Mouse (Mus musculus): ENCODE measurements around the gene Gucy1b1. TPM values are rescaled to one million over a fixed set of nuclear protein-coding genes. Genes with fewer than 3 reads are reported as not detected.

The Gucy1b1 gene
- total RNA-seq (2021) = 10 to 100 TPM in 1 of 2 experiments, 1 to 10 TPM in 1; 7.8 to 12.3 TPM
- polyA plus RNA-seq (2012; rRNA removed) = 1.0 and 1.3 TPM in 2 replicates
- long read RNA-seq, partial matches to known transcripts = 1 of 4 reads
- long read RNA-seq, other reads (novel, unspliced or antisense) = 0 of 4 reads

DNA sequence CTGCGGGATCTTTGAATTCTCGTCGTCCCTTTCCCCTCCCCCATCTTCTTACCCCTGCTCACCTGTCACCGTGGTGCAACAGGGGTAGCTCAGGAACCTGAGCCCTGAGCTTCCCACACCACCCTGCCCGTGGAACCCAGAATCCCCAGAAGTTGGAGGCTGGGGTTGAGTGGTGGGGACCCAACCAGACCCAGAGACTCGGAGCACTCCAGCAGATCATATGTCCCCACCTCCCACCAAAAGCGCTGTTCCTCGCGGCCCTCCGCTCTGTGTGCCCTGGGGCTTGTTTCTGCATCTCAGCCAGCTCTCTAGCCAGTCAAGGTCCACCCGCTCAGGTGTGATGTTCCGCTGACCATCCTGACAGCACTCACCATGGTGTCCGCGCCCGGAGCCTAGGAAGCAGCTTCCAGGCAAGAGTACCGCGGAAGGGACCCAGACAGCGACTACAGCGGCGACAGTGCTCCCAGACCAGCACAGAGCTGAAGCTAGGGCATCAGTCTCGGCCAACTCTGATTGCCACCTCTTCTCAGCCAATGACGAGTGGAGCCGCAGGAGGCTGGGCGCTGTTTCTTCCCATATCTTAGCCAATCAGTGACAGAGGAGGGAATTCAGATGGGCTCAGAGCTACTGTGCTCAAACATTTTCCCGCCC is at the start of gene Gucy1b1:
Gene Gucy1b1, minus strand, starts transcription at position 489 of the 651 bp plus-strand sequence.
- DNase-seq = peak; percentile 66

DNA sequence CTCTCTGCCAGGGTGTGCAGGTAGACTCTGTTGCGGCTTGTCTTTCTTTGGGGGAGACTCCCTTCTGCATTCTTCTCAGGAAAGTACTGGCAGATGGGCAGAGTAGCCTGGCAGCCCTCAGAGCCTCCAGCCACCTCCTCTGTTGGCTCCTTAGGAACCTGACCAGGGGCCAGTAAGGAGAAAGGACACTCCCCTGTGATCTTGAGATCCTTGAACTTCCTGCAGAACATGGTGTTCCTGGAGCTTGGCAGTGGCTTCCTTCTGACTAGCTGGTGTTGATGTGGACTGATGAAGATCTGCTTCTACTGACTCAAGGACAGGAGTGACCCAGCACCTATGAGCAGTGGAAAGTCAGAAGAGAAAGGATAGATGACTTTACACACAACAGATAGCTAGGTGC is 44.4 kb upstream of the Gucy1b1 start:
- DNase-seq = no peak

DNA sequence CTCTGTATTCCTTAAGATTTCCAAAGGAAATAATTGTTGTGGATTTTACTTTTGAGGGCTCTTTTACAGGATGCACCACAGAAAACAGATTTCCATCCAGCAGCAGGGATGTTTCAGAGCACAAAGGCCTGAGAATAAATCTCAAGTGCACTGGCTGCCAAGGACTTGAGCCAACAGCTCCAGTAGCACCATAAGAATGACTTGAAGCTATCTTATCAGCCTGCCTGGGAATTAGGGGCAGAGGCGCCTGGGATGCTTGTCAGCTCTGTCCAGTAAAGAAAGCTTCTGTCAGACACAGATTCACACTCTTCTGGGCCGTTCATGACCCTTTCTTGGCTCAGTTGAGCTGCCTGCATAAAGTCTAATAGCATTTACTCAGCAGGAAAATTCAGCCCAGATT is 38.0 kb upstream of the Gucy1b1 start:
- peak; percentile 10 for DNase-seq

DNA sequence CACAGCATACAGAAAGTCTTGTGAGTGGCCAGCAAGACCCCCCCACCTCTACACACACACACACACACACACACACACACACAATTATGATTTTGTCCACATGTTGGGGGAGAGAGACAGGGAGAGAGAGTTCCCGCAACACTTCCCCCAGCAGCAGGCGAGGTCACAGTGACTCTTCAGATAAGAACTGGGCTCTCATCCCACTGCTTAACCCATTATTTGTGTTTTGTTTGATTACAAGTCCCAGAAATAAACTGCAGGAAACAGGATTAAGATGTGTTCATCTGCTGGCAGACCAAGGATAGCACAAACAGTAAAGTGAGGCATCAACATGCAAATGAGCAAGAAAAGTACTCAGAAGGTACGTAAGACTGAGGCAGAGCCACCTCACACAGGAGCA is 37.5 kb upstream of the Gucy1b1 start:
- peak; percentile 25 for DNase-seq

DNA sequence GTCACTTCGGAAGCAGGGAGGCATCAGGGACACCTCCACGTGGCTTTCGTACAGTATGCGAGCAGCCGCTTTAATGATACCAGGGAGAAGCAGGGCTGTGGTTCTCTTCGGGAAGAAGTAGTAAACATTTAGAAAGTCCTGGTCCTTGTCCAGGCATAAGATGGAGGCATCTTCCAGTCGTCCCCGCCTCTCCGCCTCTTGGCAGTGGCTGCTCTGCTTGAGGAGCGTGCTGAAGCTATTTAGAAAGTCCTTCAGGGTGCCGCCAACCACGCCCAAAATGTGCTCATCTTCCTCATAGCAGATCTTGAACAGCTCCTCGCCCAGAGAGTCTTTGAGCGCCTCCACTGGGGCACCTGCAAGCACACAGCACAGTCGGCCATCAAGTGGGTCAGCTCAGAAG is 34.5 kb upstream of the Gucy1b1 start:
- DNase-seq = no peak

DNA sequence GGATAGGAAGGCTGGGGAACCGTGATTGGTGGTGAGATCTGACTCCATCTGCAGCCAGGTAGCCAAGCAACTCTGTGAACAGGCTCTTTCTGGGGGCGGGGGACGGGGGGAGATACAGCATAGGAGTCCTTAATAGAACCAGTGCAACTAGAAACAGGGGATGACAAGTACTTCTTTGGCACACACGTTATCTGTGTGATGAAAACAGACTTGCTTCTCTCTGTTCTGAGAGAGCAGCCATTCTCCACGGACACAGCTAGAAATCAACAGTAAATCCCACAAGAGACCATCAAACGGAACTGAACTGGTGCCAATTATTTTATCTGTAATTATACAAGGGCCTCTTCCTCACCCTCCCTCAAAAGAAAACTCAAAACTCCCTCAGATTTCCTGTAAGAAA is 29.7 kb upstream of the Gucy1b1 start:
- no peak for DNase-seq

DNA sequence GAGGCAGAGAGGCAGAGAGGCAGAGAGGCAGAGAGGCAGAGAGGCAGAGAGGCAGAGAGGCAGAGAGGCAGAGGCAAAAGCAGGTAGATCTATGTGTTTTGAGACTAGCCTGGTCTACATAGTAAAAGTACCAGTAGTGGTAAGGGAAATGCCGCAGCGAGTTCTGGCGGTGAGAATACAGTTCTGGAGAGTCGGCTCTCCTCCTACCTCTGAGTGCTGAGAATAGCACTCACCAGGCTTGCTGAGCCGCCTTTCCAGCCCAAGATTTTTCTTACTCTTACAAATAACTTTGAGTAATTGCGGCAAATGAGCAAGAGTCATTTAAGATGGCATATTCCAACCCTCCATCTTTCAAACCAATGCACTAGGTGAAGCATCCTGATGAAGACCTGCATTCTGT is 24.6 kb upstream of the Gucy1b1 start:
- no peak for DNase-seq

DNA sequence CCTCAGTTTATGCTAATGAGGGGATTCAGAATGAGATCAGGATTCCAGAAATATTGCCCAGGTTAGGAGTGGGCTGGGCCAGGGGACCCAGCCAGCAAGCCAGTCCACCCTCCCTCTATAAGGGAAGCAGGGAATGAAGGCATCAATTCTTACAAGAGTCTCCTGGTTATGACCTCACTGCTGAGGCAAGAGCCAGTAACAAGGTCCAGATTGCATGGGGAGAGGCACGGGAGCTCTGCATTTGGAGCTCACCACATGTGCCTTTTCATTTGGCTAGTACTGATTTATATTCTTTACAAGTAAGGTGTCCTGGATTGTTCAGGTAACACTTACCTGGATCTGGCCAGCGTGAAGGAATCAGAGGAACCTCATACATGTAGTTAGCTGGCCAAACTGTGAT is 22.3 kb upstream of the Gucy1b1 start:
- no peak for DNase-seq

DNA sequence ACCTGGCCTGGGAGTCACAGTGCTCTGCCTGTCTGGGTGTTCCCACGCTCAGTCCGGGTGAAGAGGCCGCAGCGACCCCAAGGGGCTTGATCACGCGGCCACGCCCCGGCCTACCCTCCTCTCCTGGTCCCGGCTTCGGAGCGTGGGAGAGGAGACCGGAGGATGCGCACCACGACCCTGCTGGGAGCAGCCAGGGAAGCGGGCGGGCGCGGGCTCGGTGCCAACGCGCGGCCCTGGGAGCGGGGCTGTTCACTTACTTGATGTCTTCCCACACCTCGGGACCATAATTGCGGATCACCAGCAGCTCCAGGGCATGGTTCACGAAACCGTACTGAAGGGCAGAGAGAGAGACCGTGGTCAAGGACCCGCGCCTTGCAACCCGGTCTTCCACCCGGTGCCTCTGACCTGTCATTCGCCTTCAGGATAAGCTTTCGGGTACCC is 728 bp downstream of the Gucy1b1 start:
- DNase-seq = peak; percentile 47

DNA sequence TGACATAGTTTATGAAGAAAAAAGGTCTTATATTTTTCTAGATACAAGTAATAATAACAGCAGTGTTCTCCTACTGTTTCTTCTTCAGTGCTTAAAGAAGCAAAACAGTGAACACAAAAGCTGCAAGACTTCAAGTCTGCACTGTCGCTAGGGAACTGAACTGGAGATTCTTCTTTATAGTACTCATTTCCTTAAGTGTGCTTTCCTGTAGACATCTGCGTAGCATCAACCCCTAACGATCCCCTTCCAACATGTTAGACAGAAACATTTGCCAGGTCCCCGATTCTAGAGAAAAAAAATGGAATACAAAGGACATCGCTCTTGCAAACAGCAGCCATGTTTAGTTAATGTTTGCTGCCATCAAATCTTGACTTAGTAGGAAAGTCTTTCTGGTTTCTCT is 6.7 kb downstream of the Gucy1b1 start:
- DNase-seq = no peak

DNA sequence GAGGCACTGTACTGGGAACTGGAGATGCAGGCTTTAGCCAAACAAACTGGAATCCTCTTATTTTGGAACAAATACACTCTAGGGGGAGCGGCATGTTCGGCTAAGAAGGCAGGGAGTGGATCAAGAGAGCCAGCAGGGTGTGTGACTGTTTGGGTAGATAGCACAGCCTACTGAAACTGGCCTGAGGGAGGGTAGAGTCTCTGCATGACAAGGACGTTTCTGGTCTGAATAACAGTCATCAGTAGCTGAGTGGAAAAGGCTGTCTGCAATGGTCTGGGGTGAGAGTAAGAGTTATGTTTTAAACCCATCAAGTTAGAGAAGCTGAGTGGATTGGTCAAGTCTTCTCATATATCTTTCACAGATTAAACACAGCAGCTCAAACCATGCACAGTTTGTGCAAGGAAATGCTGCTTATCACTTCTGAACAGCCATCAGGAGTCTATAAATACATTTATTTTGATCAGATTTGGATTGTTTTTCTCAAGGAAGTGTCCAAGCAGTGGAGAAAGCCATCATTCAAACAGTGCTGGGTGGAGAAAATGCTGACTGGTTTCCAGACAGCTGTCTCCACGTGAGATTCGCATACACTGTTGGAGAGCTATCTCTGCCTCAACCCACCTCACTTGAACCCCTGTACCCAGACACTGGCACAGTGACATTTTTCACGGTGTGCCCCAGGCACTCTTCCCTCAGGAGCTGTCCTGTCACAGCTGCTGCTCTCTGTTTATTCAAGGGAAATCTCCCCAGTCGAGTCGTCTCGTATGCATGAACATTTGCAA is 12.9 kb downstream of the Gucy1b1 start:
- no peak for DNase-seq

DNA sequence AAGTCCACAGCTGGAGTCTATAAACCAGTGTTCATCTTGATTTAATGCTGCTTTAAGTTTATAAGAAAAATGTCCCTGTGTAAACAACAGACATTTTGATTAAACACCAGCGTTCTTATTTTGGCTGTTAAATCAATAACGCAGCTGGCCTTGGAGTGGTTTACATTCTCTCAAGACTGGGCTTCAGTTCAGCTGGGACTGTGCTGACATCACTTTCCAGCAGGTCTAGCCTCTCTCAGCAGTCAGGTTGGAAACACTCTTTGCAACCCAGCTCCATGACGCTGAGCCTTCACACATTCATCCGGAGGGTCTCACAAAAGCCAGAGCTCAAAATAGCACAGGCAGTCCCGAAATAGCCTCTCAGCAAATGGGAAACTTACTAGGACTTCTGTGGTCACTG is 17.3 kb downstream of the Gucy1b1 start:
- no peak for DNase-seq

DNA sequence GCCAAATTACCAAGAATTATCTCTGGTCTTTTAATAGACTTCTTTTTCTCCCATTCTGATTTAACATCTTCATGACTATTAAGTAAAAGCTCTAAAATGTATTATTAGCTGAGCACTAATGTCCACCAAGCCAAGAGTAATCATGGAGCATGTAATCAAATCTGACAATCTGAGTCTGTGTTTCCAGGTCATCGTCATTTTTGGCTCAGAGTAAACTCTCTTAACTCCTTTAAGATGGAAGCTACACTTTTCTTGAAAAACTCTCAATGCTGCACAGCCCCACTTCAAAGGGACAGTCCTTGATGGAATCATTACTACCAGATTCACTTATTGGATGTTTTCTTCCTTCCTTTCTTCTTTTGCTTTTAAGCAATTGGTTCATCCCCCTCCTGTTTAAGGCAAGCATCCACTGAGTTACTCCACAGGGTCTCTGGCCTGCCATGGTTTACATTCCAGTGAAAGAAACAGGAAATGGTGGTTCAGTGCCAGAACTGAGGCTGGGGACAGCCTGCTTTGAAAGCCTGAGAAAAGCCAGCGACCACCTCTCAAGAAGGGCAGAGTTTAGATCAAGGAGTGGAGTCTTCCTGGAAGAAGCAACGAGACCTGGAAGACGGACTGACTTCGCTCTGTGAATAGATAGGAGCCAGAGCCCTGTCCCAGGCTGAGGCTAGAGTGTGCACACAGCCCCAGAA is 20.1 kb downstream of the Gucy1b1 start:
- no peak for DNase-seq

DNA sequence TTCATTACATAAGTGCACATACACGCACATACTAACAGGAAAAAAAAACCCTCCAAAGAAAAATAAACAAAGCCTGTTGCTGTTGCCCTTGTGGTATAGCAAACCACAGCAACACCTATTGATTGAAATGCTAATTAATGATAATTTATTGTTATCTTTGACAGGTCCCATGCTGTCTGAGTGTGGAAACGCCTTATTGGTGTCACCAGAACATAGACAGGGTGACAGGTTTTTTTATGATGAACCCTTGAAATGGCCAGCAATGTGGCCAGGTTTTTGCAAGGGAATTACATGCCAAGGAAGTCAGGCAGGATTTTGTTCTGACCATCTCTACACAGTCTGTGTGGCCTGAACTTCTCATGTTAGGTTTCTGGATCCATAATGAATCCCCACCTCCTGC is 22.5 kb downstream of the Gucy1b1 start:
- no peak for DNase-seq

DNA sequence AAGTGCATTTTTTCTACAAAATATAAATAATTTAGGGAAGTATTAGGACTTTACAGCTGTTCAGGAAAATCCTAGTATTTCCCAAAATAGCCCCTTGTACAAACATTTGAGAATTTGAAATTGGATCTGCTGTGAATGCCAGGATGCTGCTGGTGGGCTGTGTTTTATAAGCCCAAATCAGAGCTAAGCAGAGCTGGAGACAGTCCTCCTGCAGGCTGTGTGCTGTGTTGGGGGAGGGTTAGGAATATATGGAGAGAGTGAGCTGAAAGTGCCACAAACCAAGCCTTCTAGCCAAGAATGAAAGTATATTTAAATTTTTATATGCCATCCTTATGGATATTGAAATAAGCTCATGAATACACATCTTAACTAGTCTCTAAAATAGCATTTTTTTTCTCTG is 23.0 kb downstream of the Gucy1b1 start:
- DNase-seq = no peak

DNA sequence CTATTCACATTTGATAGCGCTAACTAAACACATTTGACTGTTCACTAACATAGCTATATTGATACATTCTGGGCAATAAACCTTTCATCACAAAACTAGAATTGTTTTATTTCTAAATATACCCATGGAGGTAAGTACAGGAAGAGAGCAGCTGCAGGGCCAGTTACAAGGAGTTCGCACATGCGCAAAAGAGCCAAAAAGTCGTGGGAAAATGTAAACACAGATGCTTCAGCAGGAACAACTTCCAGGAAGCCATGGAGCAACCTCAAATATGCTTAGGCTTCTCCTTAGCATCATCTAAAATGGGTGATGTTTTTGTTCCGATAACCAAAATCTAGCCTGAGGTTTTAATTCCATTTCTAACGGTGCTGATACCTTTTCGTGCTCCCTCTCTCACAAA is 25.8 kb downstream of the Gucy1b1 start:
- DNase-seq = no peak

DNA sequence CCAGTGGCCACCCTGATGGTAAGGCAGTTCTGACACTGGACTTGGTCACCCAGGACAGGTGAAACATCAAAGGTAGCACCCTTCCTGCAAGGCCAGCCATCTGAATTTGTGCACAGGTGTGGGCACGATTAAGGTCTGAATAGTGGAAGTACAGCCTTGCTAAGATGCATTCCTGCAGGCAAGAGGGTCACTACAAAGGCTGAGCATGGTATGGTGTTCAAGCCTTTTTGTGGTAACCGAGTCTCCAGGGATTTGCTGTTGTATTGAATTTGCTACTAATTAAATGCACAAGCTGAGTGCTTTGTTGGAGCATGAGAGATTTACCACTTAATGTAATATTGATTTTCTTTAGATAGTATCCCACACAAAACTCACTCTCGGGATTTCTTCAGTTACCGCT is 26.4 kb downstream of the Gucy1b1 start:
- no peak for DNase-seq

DNA sequence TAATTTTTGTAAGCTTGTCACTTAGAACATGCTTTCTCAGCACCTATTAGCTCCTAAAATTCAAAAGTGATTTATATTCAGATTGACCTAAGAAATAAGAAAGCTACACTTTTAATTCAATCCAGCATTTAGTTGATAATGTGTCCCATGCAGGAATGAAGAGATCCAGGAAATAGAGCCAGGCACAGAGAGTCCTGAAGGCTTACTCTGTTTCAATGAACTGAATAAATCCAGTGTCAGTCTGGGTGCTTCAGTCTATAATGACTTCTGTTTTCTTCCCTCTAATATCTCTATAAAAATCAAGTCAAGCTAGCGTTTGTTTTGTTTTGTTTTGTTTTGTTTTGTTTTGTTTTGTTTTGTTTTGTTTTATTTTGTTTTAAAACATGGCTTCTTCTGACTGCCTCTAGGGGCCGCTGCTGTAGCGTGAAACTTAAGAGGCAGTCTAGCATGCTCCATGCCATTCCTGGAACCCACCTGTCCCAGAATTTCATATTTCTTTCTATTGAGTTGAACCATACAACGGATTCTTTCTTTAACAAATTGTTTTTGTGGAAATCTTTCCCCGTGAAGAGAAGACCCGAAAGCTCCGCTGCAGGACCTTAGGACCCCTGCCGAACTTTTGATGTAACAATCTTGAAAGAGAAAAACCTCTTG is 27.3 kb downstream of the Gucy1b1 start:
- peak; percentile 22 for DNase-seq

DNA sequence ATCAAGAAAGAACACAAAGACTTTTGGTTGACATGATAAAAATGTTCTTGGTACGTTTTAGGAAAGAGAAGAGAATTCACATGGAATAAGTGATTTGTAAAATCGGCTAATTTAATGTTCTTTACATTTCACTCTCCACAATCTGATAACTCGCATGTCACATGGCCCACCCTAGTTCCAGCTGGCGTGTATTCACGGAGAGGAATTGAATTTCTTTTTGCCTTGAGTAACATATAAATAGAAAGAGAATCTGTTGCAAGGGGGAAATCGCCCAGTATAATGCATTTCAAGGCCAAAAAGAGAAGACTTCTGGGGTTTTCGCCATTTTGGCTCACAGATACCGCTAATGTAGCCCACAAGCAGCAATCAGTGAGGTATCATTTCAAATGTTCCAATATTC is 28.4 kb downstream of the Gucy1b1 start:
- no peak for DNase-seq

DNA sequence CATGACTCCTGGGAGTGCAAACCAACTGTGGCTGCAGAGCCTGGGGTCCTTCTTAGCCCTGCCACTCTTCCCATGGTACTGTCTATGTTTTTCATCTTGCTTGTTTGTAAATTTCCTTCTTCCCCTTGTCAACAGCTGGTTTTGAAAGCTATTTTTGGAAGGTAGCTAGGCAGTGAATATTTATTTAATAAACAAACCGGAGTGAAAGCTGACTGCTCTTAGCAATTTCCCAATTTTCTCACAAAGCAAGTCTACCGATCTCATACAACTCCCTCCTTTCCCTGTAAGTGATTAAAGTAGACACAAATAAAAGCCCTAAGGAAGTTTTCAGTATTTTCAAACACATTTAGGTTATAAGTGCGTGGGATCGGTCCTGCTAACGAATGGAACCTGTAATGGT is 29.6 kb downstream of the Gucy1b1 start:
- no peak for DNase-seq

DNA sequence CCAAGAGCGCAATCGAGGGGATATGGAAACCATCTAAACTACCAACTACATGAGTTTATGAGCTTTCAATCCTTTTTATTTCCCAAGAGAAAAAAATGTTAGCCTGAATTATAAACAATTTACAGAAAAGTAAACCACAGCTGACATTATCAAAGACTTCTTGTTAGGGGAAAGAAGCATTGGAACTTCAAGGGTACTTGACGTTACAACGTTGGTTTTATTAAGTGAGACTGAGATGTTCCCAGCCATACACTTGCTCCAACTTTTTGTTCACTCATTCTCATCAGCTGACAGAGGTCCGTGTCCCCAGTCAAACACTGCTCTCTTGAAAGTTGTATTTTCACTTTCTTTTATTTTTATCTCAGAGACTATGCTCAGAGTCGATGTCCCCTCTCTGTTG is 30.8 kb downstream of the Gucy1b1 start:
- no peak for DNase-seq

DNA sequence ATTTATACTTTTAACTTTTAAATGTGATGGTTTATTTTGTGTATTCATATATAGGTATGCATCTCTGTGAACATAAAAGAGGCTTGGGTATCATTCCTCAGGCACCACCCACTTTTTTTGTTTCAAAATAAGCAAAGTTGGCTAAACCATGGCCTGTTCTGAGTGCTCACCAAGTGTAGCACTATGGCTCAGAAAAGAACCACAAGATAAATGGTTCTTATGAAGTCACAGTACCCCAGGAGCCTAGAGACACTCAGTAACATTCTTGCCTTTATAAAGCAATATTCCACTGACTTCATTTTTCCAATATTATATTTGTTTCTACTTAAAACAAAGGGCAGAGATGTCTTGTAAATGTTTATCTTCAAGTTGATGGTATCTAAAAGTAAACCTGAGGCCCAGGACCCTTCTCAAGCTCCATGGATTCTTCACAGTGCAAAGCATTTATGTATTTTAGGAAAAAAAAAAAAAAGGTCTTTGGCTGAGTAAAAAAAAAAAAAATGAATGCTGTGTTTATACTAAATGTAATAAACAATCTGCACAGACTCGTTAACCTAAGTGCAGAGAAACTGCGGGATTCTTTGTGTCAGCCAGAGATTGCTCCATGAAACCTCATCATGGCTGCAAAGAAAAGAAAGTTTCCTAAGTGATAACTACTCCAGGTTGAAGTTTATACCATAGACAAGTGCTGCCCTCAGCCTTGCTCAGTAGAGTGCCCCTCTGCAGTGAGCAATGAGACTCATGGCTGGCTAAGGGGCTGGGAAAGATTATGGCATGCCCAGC is 38.0 kb downstream of the Gucy1b1 start:
- no peak for DNase-seq
